ENCODE assay signal across 21 mouse cellular contexts in genomic region chr10:37436849-37437248, GRCm38 (mm10).
A peak's percentile ranks its signal among the peaks of the same experiment; 100 is the strongest.
DNase-seq lines count a peak whose midpoint lies in the region; ATAC-seq and TF ChIP-seq lines count a peak whose summit lies in the region.
"Had no signal": no experiment of that assay in that cellular context is flagged by ENCODE, and none has a peak within 500 bp of the region (broad histone marks: within the 10 kb centered on the region; RNA-seq: fewer than 3 reads in every experiment).

No protein-coding gene starts in this region.

- H3K4me1 ChIP-seq in kidney, embryonic 16.5 days (ENCODE audit: insufficient read depth, low read length) = peaks cover 5% of the 10 kb centered on the region
- H3K4me1 ChIP-seq: embryonic facial prominence, embryonic 15.5 days; liver, embryonic 15.5 days had no signal

- H3K27me3 ChIP-seq in kidney, embryonic 16.5 days (ENCODE audit: insufficient read depth, low read length) = no peaks in the 10 kb centered on the region
- H3K27me3 ChIP-seq: embryonic facial prominence, embryonic 15.5 days; liver, embryonic 15.5 days had no signal

- ATAC-seq in kidney, embryonic 16.5 days (ENCODE audit: low FRiP score, low TSS enrichment) = no peak
- ATAC-seq: lung, postnatal 0 days had no signal

- H3K4me3 ChIP-seq in gastrocnemius, adult 2 months = no peak overlapping the region
- H3K4me3 ChIP-seq in kidney, embryonic 16.5 days (ENCODE audit: low read length) = no peak overlapping the region
- H3K4me3 ChIP-seq: embryonic facial prominence, embryonic 15.5 days; heart, adult 2 months; liver, embryonic 15.5 days had no signal

- no peak overlapping the region for H3K9ac ChIP-seq in kidney, embryonic 16.5 days (replicated peaks; ENCODE audit: low read length)
- H3K9ac ChIP-seq: embryonic facial prominence, embryonic 15.5 days; hindbrain, embryonic 14.5 days; liver, embryonic 15.5 days had no signal

- no peaks in the 10 kb centered on the region for H3K36me3 ChIP-seq in kidney, embryonic 16.5 days (ENCODE audit: insufficient read depth, low read length)
- H3K36me3 ChIP-seq: embryonic facial prominence, embryonic 15.5 days; liver, embryonic 15.5 days had no signal

- intact Hi-C loops in gastrocnemius, adult 2 months (cut with DNase I) = no loop called here

- H3K27ac ChIP-seq in gastrocnemius, adult 2 months = no peak overlapping the region
- H3K27ac ChIP-seq in kidney, embryonic 16.5 days (ENCODE audit: low read length) = no peak overlapping the region
- H3K27ac ChIP-seq: embryonic facial prominence, embryonic 15.5 days; heart, adult 2 months; hindbrain, embryonic 14.5 days; liver, embryonic 15.5 days; macrophage had no signal

- peak; percentile 4 for DNase-seq in embryo, embryonic 11 days
- DNase-seq in embryo, embryonic 10 days (ENCODE audit: low spot score) = no peak
- DNase-seq in gastrocnemius, adult 2 months = peak; percentile 19
- DNase-seq in gastrocnemius, postnatal 4 days (ENCODE audit: low spot score in 2 of 2) = no peak
- DNase-seq in kidney, postnatal 10 days = peak; percentile 16
- DNase-seq in NIH3T3 (ENCODE audit: low read depth) = peak; percentile 50
- DNase-seq in cerebellum, adult 9-11 months = no peak
- DNase-seq: cerebellum, adult 11 months; heart, adult 2 months; kidney, adult 9 months; layer of hippocampus, adult 9-11 months; liver; right cerebral cortex, adult 18-20 months; right cerebral cortex, postnatal 4 days; thymus, postnatal 14 days had no signal

- no peaks in the 10 kb centered on the region for H3K9me3 ChIP-seq in kidney, embryonic 16.5 days (ENCODE audit: low read length)
- H3K9me3 ChIP-seq: embryonic facial prominence, embryonic 15.5 days; liver, embryonic 15.5 days had no signal

- no peak overlapping the region for H3K4me2 ChIP-seq in kidney, embryonic 16.5 days (replicated peaks; ENCODE audit: low read depth, low read length)
- H3K4me2 ChIP-seq: embryonic facial prominence, embryonic 15.5 days; hindbrain, embryonic 14.5 days; liver, embryonic 15.5 days had no signal

- TF ChIP-seq CTCF in gastrocnemius, adult 2 months (IDR thresholded peaks at IDR 0.05) = no peak

Comparison
In these comparisons a context has a peak if more than half of its experiments do, and no peak if none do; other contexts are left out.
1. DNase-seq: peak in embryo, embryonic 11 days (single experiment), gastrocnemius, adult 2 months (single experiment), kidney, postnatal 10 days (single experiment) and NIH3T3 (single experiment); none in embryo, embryonic 10 days (single experiment), gastrocnemius, postnatal 4 days (0 of 2) and cerebellum, adult 9-11 months (single experiment).